Mouse (Mus musculus): ENCODE measurements at regions not wholly inside any gene's neighbourhood (a gene's known extent, or its start where the extent isn't known, plus 50 kb on each side); places are given as distances from the start of the nearest gene placed in this dataset.

DNA sequence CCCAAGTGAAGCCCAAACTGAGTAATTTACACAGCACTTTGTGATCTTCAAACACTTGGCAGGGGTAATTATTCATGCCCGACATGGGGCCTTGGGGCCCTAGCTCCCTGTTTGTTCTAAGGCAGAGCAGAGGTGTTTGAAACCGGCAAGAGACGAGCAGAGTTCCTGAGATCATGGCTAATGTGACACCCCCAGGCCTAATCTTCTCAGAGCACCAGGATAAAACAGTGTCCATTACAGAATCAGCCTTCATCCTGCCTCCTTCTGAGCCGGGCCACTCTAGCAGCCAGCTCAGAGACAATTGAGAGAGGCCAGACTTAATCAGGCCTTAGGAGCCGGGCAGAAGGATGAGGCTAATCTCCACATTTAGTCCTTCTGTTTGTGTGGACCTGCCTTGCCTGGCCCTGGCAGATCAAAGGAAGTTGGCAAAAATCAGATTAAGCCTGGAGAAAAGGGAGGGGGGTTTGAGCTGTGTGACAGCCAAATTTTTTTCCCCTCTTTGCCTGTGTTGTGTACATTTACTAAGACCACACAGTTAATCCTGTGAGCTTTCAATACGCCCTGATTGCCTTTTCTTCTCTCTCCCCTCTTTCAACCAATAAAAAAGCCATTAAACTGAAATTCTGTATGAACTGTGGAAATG, 157.5 kb upstream of the Irx1 start:
- H3K9me3 ChIP-seq (replicated peaks): no peaks in the 10 kb centered on the region
- 4% methylated on average over 6 of the region's 6 CpGs for WGBS
- H3K27ac ChIP-seq: no peak overlapping the region
- DNase-seq (ENCODE audit: low spot score): no peak
- H3K4me3 ChIP-seq: no peak overlapping the region
- H3K27me3 ChIP-seq (ENCODE audit: low read depth, poor library complexity, severe bottlenecking): peaks cover 40% of the 10 kb centered on the region
- H3K4me1 ChIP-seq: peaks cover 23% of the 10 kb centered on the region
- H3K36me3 ChIP-seq: no peaks in the 10 kb centered on the region

GRCm38 (mm10) chr13:72121554-72122229, 158.2 kb upstream of the Irx1 start:
- H3K27me3 ChIP-seq (ENCODE audit: low read depth, poor library complexity, severe bottlenecking): peaks cover 40% of the 10 kb centered on the region
- H3K9me3 ChIP-seq (replicated peaks): no peaks in the 10 kb centered on the region
- H3K36me3 ChIP-seq: no peaks in the 10 kb centered on the region
- no peak for DNase-seq (ENCODE audit: low spot score)
- H3K4me1 ChIP-seq: peaks cover 23% of the 10 kb centered on the region
- H3K27ac ChIP-seq: no peak overlapping the region
- no peak overlapping the region for H3K4me3 ChIP-seq
- 58% methylated on average over 18 of the region's 18 CpGs for whole genome bisulfite sequencing

DNA sequence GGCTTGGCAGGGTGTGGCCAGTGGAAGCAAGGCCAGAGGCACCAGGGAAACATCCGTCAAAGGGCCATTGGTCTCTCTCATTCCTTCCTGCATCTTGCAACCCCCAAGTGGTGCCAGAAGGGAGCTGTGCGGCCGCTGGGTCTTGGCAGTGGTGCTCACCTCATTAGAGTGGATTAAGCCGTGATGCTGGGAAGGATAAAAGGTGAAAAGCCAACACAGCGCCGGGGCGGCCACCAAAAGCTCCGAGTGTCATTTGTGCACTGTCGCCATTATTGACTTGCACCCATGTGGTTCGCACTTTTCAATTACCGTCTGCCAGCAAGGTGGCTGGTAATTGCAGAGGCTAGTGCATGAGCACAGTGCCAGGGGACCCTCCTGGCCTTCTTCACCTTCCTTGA, 158.7 kb upstream of the Irx1 start:
- no peak overlapping the region for H3K27ac ChIP-seq
- no peak for DNase-seq (ENCODE audit: low spot score)
- no peaks in the 10 kb centered on the region for H3K36me3 ChIP-seq
- H3K27me3 ChIP-seq (ENCODE audit: low read depth, poor library complexity, severe bottlenecking): peaks cover 40% of the 10 kb centered on the region
- H3K4me1 ChIP-seq: peaks cover 23% of the 10 kb centered on the region
- H3K9me3 ChIP-seq (replicated peaks): no peaks in the 10 kb centered on the region
- WGBS: 53% methylated on average over 11 of the region's 11 CpGs
- H3K4me3 ChIP-seq: no peak overlapping the region

DNA sequence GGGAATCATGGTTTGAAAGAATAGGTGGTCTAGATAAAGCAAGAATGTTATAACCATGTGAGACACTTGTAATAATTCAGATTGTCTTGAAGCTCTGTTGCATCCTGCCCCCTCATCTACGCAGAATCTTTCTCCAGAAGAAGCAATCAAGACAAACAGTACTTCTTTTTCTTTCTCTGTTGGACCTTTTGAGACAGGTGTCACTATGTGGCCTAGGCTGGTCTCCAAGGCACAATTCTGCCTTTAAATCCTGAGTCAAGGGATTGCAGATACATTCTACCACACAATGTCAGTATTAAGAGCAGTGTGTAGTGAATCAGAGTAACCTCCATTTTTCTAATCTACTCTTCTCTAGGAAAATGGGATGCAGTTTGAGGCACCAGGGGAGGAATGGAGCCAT, 164.8 kb upstream of the Irx1 start:
- DNase-seq (ENCODE audit: low spot score): no peak
- Histone ChIP-seq H3K36me3 (no peaks in the 10 kb centered on the region), H3K4me1 (no peaks in the 10 kb centered on the region), H3K27me3 (ENCODE audit: low read depth, poor library complexity, severe bottlenecking) (peaks cover 28% of the 10 kb centered on the region; the same call in 1 of the 2 replicates), H3K27ac (no peak overlapping the region), H3K9me3 (replicated peaks) (no peaks in the 10 kb centered on the region), H3K4me3 (no peak overlapping the region)
- WGBS: 82% methylated on average over 1 of the region's 1 CpGs

- H3K4me3 ChIP-seq: no peak overlapping the region
- H3K4me1 ChIP-seq: peaks cover 12% of the 10 kb centered on the region
- peaks cover 15% of the 10 kb centered on the region; the same call in 1 of the 2 replicates for H3K27me3 ChIP-seq (ENCODE audit: low read depth, poor library complexity, severe bottlenecking)
- H3K9me3 ChIP-seq (replicated peaks): no peaks in the 10 kb centered on the region
- no peak for DNase-seq (ENCODE audit: low spot score)
- no peak overlapping the region for H3K27ac ChIP-seq
- 89% methylated on average over 2 of the region's 2 CpGs for WGBS
- H3K36me3 ChIP-seq: no peaks in the 10 kb centered on the region
Measured at GRCm38 (mm10) chr13:72131341-72131740, 167.8 kb upstream of the Irx1 start.

- H3K4me1 ChIP-seq: peaks cover 12% of the 10 kb centered on the region
- H3K9me3 ChIP-seq (replicated peaks): no peaks in the 10 kb centered on the region
- no peak for DNase-seq (ENCODE audit: low spot score)
- no peak overlapping the region for H3K4me3 ChIP-seq
- whole genome bisulfite sequencing: 53% methylated on average over 8 of the region's 8 CpGs
- peaks cover 12% of the 10 kb centered on the region; the same call in 1 of the 2 replicates for H3K27me3 ChIP-seq (ENCODE audit: low read depth, poor library complexity, severe bottlenecking)
- no peaks in the 10 kb centered on the region for H3K36me3 ChIP-seq
- no peak overlapping the region for H3K27ac ChIP-seq
Measured at GRCm38 (mm10) chr13:72134101-72134768, 170.7 kb upstream of the Irx1 start.

- no peak for DNase-seq (ENCODE audit: low spot score)
- 53% methylated on average over 2 of the region's 2 CpGs for WGBS
- H3K36me3 ChIP-seq: no peaks in the 10 kb centered on the region
- H3K27ac ChIP-seq: no peak overlapping the region
- 0 out of 2 replicates have a peak, but pooled peaks cover 4% of the 10 kb centered on the region for H3K27me3 ChIP-seq (ENCODE audit: low read depth, poor library complexity, severe bottlenecking)
- no peaks in the 10 kb centered on the region for H3K4me1 ChIP-seq
- no peak overlapping the region for H3K4me3 ChIP-seq
- no peaks in the 10 kb centered on the region for H3K9me3 ChIP-seq (replicated peaks)
Measured at GRCm38 (mm10) chr13:72166225-72166624, 202.7 kb upstream of the Irx1 start.

- 73% methylated on average over 2 of the region's 2 CpGs for WGBS
- no peak for DNase-seq (ENCODE audit: low spot score)
Measured at GRCm38 (mm10) chr13:72167434-72167833, 203.9 kb upstream of the Irx1 start.

GRCm38 (mm10) chr13:72183636-72184035, 220.1 kb upstream of the Irx1 start:
- H3K4me1 ChIP-seq: peaks cover 7% of the 10 kb centered on the region; the same call in 1 of the 2 replicates
- no peaks in the 10 kb centered on the region for H3K27me3 ChIP-seq (ENCODE audit: low read depth, poor library complexity, severe bottlenecking)
- H3K9me3 ChIP-seq (replicated peaks): no peaks in the 10 kb centered on the region
- 85% methylated on average over 3 of the region's 3 CpGs for WGBS
- no peaks in the 10 kb centered on the region for H3K36me3 ChIP-seq
- DNase-seq (ENCODE audit: low spot score): peak; percentile 20
- no peak overlapping the region for H3K4me3 ChIP-seq
- no peak overlapping the region for H3K27ac ChIP-seq

More at GRCm38 (mm10) chr13:72167434-72167833, 203.9 kb upstream of the Irx1 start:
- 0 out of 2 replicates have a peak, but pooled peaks cover 4% of the 10 kb centered on the region for H3K27me3 ChIP-seq (ENCODE audit: low read depth, poor library complexity, severe bottlenecking)
- no peak overlapping the region for H3K27ac ChIP-seq
- H3K4me3 ChIP-seq: no peak overlapping the region
- H3K36me3 ChIP-seq: no peaks in the 10 kb centered on the region
- no peaks in the 10 kb centered on the region for H3K9me3 ChIP-seq (replicated peaks)
- no peaks in the 10 kb centered on the region for H3K4me1 ChIP-seq

GRCm38 (mm10) chr13:72184116-72184845, 220.8 kb upstream of the Irx1 start:
- Histone ChIP-seq H3K9me3 (replicated peaks) (no peaks in the 10 kb centered on the region), H3K4me1 (peaks cover 7% of the 10 kb centered on the region; the same call in 1 of the 2 replicates), H3K27ac (no peak overlapping the region), H3K27me3 (ENCODE audit: low read depth, poor library complexity, severe bottlenecking) (no peaks in the 10 kb centered on the region), H3K4me3 (no peak overlapping the region), H3K36me3 (no peaks in the 10 kb centered on the region)
- peak; percentile 29 for DNase-seq (ENCODE audit: low spot score)
- 74% methylated on average over 15 of the region's 15 CpGs for WGBS

DNA sequence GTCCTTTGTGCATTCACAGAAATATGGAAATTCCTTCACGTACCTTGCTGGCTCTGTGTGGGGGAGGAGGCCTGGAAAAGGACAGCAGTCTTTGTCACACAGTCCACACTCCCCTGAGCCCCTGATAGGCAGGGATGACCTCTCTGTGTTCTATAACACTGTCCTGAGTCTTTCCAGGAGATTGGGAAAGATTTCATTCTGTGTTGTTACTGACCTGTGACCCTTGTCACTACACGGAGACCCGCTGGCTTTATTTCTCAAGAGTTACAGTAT, 221.3 kb upstream of the Irx1 start:
- 93% methylated on average over 3 of the region's 3 CpGs for WGBS
- DNase-seq (ENCODE audit: low spot score): no peak

GRCm38 (mm10) chr13:72195881-72196280, 232.4 kb upstream of the Irx1 start:
- peaks cover 10% of the 10 kb centered on the region for H3K4me1 ChIP-seq
- no peaks in the 10 kb centered on the region for H3K9me3 ChIP-seq (replicated peaks)
- no peak for DNase-seq (ENCODE audit: low spot score)
- H3K36me3 ChIP-seq: no peaks in the 10 kb centered on the region
- H3K4me3 ChIP-seq: no peak overlapping the region
- H3K27me3 ChIP-seq (ENCODE audit: low read depth, poor library complexity, severe bottlenecking): no peaks in the 10 kb centered on the region
- 92% methylated on average over 2 of the region's 2 CpGs for WGBS
- H3K27ac ChIP-seq: no peak overlapping the region

More for the DNA sequence above, 221.3 kb upstream of the Irx1 start:
- Histone ChIP-seq H3K4me1 (peaks cover 7% of the 10 kb centered on the region; the same call in 1 of the 2 replicates), H3K4me3 (no peak overlapping the region), H3K9me3 (replicated peaks) (no peaks in the 10 kb centered on the region), H3K27ac (no peak overlapping the region), H3K36me3 (no peaks in the 10 kb centered on the region), H3K27me3 (ENCODE audit: low read depth, poor library complexity, severe bottlenecking) (no peaks in the 10 kb centered on the region)
